Mouse (Mus musculus) ES-Bruce4 (cell line): ENCODE measurements around the gene Krt222.

Experiments used
- CTCF ChIP-seq: IDR thresholded peaks from one replicate; pipeline ENCODE4 v1.8.1; 2011; ENCODE audit warnings: low read depth, low read length
- EP300 ChIP-seq: IDR thresholded peaks from 2 replicates; pipeline ENCODE4 v1.6.1; 2011; ENCODE audit warnings: low read depth, low read length; ENCODE audit not compliant: insufficient read depth
- POLR2A ChIP-seq: IDR thresholded peaks from one replicate; pipeline ENCODE4 v1.8.1; 2011; ENCODE audit warnings: low read length; ENCODE audit not compliant: insufficient read depth

DNA sequence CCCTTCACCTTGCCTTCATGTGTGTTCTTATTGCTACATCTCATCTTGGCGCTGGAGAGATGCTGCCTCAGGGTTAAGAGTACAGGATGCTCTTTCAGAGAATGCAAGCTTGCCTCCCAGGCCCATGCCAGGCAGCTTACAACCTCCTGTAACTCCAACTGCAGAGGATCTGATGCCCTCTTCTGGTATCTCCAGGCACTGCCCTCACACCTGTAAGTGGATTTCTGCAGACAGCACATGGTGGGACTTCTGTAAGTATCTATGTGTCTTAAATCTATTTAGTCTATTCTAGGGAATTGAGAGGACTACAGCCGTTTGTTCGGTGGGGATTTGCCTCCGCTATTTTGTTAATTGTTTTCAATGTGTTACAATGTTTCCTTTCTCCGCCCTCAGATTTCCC, 49.0 kb upstream of the Krt222 start:
- peak; percentile 56 for TF ChIP-seq CTCF
- TF ChIP-seq POLR2A, result no peak
- TF ChIP-seq EP300, result no peak
